30 mouse cellular contexts compared by ENCODE assay signal in genomic region chr6:148600934-148601333, GRCm38 (mm10).
A peak's percentile ranks its signal among the peaks of the same experiment; 100 is the strongest.
DNase-seq lines count a peak whose midpoint lies in the region; ATAC-seq and TF ChIP-seq lines count a peak whose summit lies in the region.
"Had no signal": no experiment of that assay in that cellular context is flagged by ENCODE, and none has a peak within 500 bp of the region (broad histone marks: within the 10 kb centered on the region; RNA-seq: fewer than 3 reads in every experiment).

No protein-coding gene starts in this region.

- no peak for ATAC-seq in kidney, embryonic 15.5 days (replicated peaks; ENCODE audit: low FRiP score)
- ATAC-seq in liver, embryonic 13.5 days (ENCODE audit: low read depth) = no peak
- ATAC-seq: forebrain, embryonic 13.5 days; forebrain, embryonic 16.5 days; hindbrain, postnatal 0 days; inflammation-experienced regulatory T-cells, adult 6 months had no signal

- no peak for TF ChIP-seq POLR2A in embryonic fibroblast, embryonic 13.5 days (IDR thresholded peaks at IDR 0.05; ENCODE audit: low read depth, low read length)

- no peak for TF ChIP-seq CTCF in embryonic fibroblast, embryonic 13.5 days (IDR thresholded peaks at IDR 0.05; ENCODE audit: borderline replicate concordance, insufficient read depth, low read length)

- H3K27me3 ChIP-seq in kidney, embryonic 15.5 days = no peaks in the 10 kb centered on the region
- H3K27me3 ChIP-seq in liver, embryonic 13.5 days = no peaks in the 10 kb centered on the region
- H3K27me3 ChIP-seq in forebrain, embryonic 10.5 days (ENCODE audit: poor library complexity, severe bottlenecking) = peaks cover 7% of the 10 kb centered on the region
- H3K27me3 ChIP-seq: CH12.LX; embryonic facial prominence, embryonic 12.5 days; embryonic facial prominence, embryonic 15.5 days; forebrain, embryonic 13.5 days; heart, embryonic 13.5 days had no signal

- H3K4me1 ChIP-seq in kidney, embryonic 15.5 days = peaks cover 19% of the 10 kb centered on the region
- H3K4me1 ChIP-seq in liver, embryonic 13.5 days (replicated peaks) = peaks cover 55% of the 10 kb centered on the region
- peaks cover 8% of the 10 kb centered on the region for H3K4me1 ChIP-seq in embryonic fibroblast, embryonic 13.5 days (ENCODE audit: control insufficient read depth, insufficient read depth, low read length)
- H3K4me1 ChIP-seq in forebrain, embryonic 10.5 days = peaks cover 25% of the 10 kb centered on the region

- H3K27ac ChIP-seq in kidney, embryonic 15.5 days = no peak overlapping the region
- peak overlapping the region; percentile 44 for H3K27ac ChIP-seq in liver, embryonic 13.5 days
- H3K27ac ChIP-seq in embryonic fibroblast, embryonic 13.5 days (ENCODE audit: insufficient read depth, low read length) = peak overlapping the region; percentile 55; the same call in 1 of the 2 replicates
- no peak overlapping the region for H3K27ac ChIP-seq in forebrain, embryonic 10.5 days
- H3K27ac ChIP-seq: embryonic facial prominence, embryonic 12.5 days; embryonic facial prominence, embryonic 15.5 days; forebrain, embryonic 13.5 days; heart, adult 2 months; heart, embryonic 10.5 days; heart, embryonic 13.5 days; hindbrain, embryonic 14.5 days; hindbrain, postnatal 0 days had no signal

- H3K4me3 ChIP-seq in kidney, embryonic 15.5 days (replicated peaks) = no peak overlapping the region
- H3K4me3 ChIP-seq in liver, embryonic 13.5 days (replicated peaks) = no peak overlapping the region
- no peak overlapping the region for H3K4me3 ChIP-seq in embryonic fibroblast, embryonic 13.5 days (ENCODE audit: insufficient read depth, low read length)
- H3K4me3 ChIP-seq in forebrain, embryonic 10.5 days = no peak overlapping the region
- H3K4me3 ChIP-seq: embryonic facial prominence, embryonic 12.5 days; embryonic facial prominence, embryonic 15.5 days; erythroblast, embryonic 14.5 days; forebrain, embryonic 13.5 days; heart, adult 2 months; heart, embryonic 10.5 days; heart, embryonic 13.5 days had no signal

- H3K4me2 ChIP-seq in kidney, embryonic 15.5 days = no peak overlapping the region
- no peak overlapping the region for H3K4me2 ChIP-seq in liver, embryonic 13.5 days
- H3K4me2 ChIP-seq: embryonic facial prominence, embryonic 12.5 days; embryonic facial prominence, embryonic 15.5 days; forebrain, embryonic 13.5 days; heart, embryonic 13.5 days; hindbrain, embryonic 14.5 days had no signal

- 43% methylated on average over 2 of the region's 2 CpGs for WGBS in kidney, embryonic 15.5 days
- WGBS in liver, embryonic 13.5 days (ENCODE audit: insufficient replicate concordance) = 72% methylated on average over 2 of the region's 2 CpGs
- WGBS in forebrain, embryonic 10.5 days = 57% methylated on average over 2 of the region's 2 CpGs

- no peaks in the 10 kb centered on the region for H3K9me3 ChIP-seq in kidney, embryonic 15.5 days (replicated peaks)
- H3K9me3 ChIP-seq in liver, embryonic 13.5 days (replicated peaks) = no peaks in the 10 kb centered on the region
- no peaks in the 10 kb centered on the region for H3K9me3 ChIP-seq in forebrain, embryonic 10.5 days
- H3K9me3 ChIP-seq: embryonic facial prominence, embryonic 12.5 days; embryonic facial prominence, embryonic 15.5 days; forebrain, embryonic 13.5 days; heart, embryonic 10.5 days; heart, embryonic 13.5 days had no signal

- peak; percentile 12 to 71 for DNase-seq in adrenal gland, adult (ENCODE audit: inconsistent age in 2 of 2, low spot score in 1 of 2)
- DNase-seq in adrenal gland, postnatal 10 days = no peak
- DNase-seq in kidney, adult 9 months = peak; percentile 4
- DNase-seq in liver, embryonic 13.5 days = no peak
- no peak for DNase-seq in liver
- DNase-seq in forebrain, embryonic 10.5 days (ENCODE audit: extremely low spot score, low spot score) = no peak
- DNase-seq: B cell, adult 2 months; cerebellum, adult 11 months; cerebellum, adult 2 months; cerebellum, adult 9-11 months; cerebellum, postnatal 25 days; gastrocnemius, postnatal 10 days; gastrocnemius, postnatal 36 days; heart, adult 2 months; heart, postnatal 14 days; heart, postnatal 4 days had no signal

- H3K36me3 ChIP-seq in kidney, embryonic 15.5 days = no peaks in the 10 kb centered on the region
- H3K36me3 ChIP-seq in liver, embryonic 13.5 days = no peaks in the 10 kb centered on the region
- no peaks in the 10 kb centered on the region for H3K36me3 ChIP-seq in forebrain, embryonic 10.5 days (replicated peaks)
- H3K36me3 ChIP-seq: embryonic facial prominence, embryonic 12.5 days; embryonic facial prominence, embryonic 15.5 days; G1E; heart, embryonic 10.5 days; heart, embryonic 13.5 days had no signal

- no peak overlapping the region for H3K9ac ChIP-seq in kidney, embryonic 15.5 days
- H3K9ac ChIP-seq in liver, embryonic 13.5 days = no peak overlapping the region
- H3K9ac ChIP-seq: embryonic facial prominence, embryonic 12.5 days; embryonic facial prominence, embryonic 15.5 days; forebrain, embryonic 13.5 days; heart, embryonic 13.5 days; hindbrain, embryonic 14.5 days had no signal

Comparison
In these comparisons a context has a peak if more than half of its experiments do, and no peak if none do; other contexts are left out.
1. DNase-seq: peak in adrenal gland, adult (2 of 2) and kidney, adult 9 months (single experiment); none in adrenal gland, postnatal 10 days (single experiment), liver, embryonic 13.5 days (single experiment), liver (single experiment) and forebrain, embryonic 10.5 days (single experiment).
2. H3K27ac ChIP-seq: peak in liver, embryonic 13.5 days (single experiment) and embryonic fibroblast, embryonic 13.5 days (single experiment); none in kidney, embryonic 15.5 days (single experiment) and forebrain, embryonic 10.5 days (single experiment).